Mouse (Mus musculus) urinary bladder, postnatal 14 days (tissue): ENCODE measurements around the gene Lrrc47.

Experiments
- DNase-seq: peaks from one replicate; pipeline ENCODE4 v3.0.0; 2021; ENCODE audit warnings: low spot score

Gene Lrrc47

GRCm38 (mm10) chr4:154023754-154024601, 12.4 kb downstream of the Lrrc47 start:
- peak; percentile 37 for DNase-seq

- peak; percentile 27 for DNase-seq
Observed at GRCm38 (mm10) chr4:154024729-154025521, 13.4 kb downstream of the Lrrc47 start.

GRCm38 (mm10) chr4:154025641-154026440, 14.3 kb downstream of the Lrrc47 start, which contains the start of gene Smim1:
Smim1 (minus strand) TSS chr4:154026230.
- peak; percentile 83 for DNase-seq

- DNase-seq, result no peak
Observed at GRCm38 (mm10) chr4:154026441-154026761, 14.9 kb downstream of the Lrrc47 start.

GRCm38 (mm10) chr4:154028066-154028465, 16.5 kb downstream of the Lrrc47 start:
- no peak for DNase-seq

- DNase-seq, result no peak
Observed at GRCm38 (mm10) chr4:154028646-154029045, 17.1 kb downstream of the Lrrc47 start.

- no peak for DNase-seq
Observed at GRCm38 (mm10) chr4:154037123-154037522, 25.6 kb downstream of the Lrrc47 start.

GRCm38 (mm10) chr4:154042577-154042976, 31.0 kb downstream of the Lrrc47 start, which contains the start of gene Ccdc27:
Ccdc27 (minus strand) TSS chr4:154042677.
- no peak for DNase-seq

- DNase-seq, result no peak
Observed at GRCm38 (mm10) chr4:154045837-154046236, 34.3 kb downstream of the Lrrc47 start.

GRCm38 (mm10) chr4:154051401-154051800, 39.9 kb downstream of the Lrrc47 start:
- DNase-seq, result no peak

- no peak for DNase-seq
Observed at GRCm38 (mm10) chr4:154053065-154053464, 41.5 kb downstream of the Lrrc47 start.

GRCm38 (mm10) chr4:154055482-154055881, 44.0 kb downstream of the Lrrc47 start:
- no peak for DNase-seq

- no peak for DNase-seq
Observed at GRCm38 (mm10) chr4:154056046-154056445, 44.5 kb downstream of the Lrrc47 start.

GRCm38 (mm10) chr4:154056661-154057060, 45.1 kb downstream of the Lrrc47 start:
- DNase-seq, result no peak

- no peak for DNase-seq
Observed at GRCm38 (mm10) chr4:154057696-154058095, 46.2 kb downstream of the Lrrc47 start.

- DNase-seq, result no peak
Observed at GRCm38 (mm10) chr4:154064827-154065773, 53.6 kb downstream of the Lrrc47 start.

GRCm38 (mm10) chr4:154070896-154071295, 59.4 kb downstream of the Lrrc47 start:
- peak; percentile 29 for DNase-seq
